Mouse (Mus musculus): ENCODE data around the gene Irx5. TPM values are rescaled to one million over a fixed set of nuclear protein-coding genes. Genes with fewer than 3 reads are reported as not detected.

Gene Irx5
- total RNA-seq (2014; rRNA removed) (0.92 and 2.7 TPM in 2 replicates), polyA plus RNA-seq (2015; fragmentation: Nextera tagmentation; extraction: Ambion mirVana) (0.64 and 1.6 TPM in 2 replicates)

DNA sequence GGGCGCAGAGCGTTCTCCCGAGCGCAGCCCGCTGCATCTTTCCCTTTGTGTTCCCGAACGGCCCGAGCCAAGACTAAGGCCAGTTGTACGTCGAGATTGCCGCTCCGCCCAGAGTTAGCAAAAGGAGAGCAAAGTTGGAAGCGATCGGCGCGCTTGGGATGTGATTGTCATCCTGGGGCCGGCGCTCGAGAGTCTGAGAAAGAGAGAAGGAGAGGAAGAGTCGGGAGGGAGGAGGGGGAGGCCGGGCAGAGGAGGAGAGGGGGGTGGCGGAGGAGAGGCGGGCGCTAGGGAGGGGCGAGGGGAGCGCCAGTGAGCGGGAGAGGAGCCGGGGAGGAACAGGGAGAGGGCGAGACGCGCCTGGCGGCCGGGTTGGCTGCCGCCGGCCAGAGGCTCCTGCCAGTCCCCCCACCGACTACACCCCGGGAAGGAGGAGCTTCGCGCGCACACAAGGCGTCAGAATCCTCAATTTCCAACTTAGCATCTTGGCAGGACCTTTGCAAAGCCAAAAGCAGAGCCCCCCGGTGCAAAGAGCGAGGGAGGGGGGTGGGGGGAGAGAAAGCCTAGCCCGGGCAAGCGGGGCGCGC lies at the start of gene Irx5:
TSS of gene Irx5 (plus strand) at position 228 of the 584 bp plus-strand sequence.
- Histone ChIP-seq H3K4me3 (ENCODE audit: low read depth, low read length) (peak within 1 kb of the TSS; percentile 56), H3K4me1 (ENCODE audit: insufficient read depth) (no peaks in the 10 kb centered on the region), H3K36me3 (ENCODE audit: insufficient read depth) (no peaks in the 10 kb centered on the region), H3K9me3 (ENCODE audit: low read length) (no peaks in the 10 kb centered on the region), H3K4me2 (ENCODE audit: low read depth) (peak within 1 kb of the TSS; percentile 87), H3K9ac (no peak within 1 kb of the TSS), H3K27me3 (ENCODE audit: insufficient read depth, low read length) (peaks cover 76% of the 10 kb centered on the region), H3K27ac (ENCODE audit: low read depth, low read length) (no peak within 1 kb of the TSS)
- TF ChIP-seq CTCF (IDR thresholded peaks at IDR 0.05; ENCODE audit: low read depth): no peak
- under 1% methylated on average over 43 of the region's 47 CpGs for WGBS
- peak; percentile 16 for DNase-seq
- ATAC-seq: no peak

DNA sequence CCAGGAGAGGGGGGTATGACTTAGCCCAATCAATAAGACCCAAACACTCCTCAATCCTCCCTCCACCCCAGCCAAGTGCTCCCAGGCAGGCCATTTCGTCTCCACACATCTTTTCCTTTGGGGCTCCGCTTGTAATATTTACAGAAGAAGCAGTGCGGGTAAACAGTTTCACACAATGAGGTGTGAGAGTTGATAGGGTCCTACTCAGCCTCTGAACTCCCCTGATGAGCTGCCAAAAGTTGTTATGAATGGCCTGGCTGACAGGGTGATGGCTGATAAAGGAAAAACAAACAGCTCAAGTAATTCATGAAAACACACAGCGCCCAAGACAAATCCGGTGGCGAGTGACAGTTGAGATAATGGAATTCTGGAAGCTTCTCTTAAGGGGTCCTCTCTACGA lies 45.2 kb upstream of the Irx5 start:
- WGBS: 26% methylated on average over 7 of the region's 7 CpGs

DNA sequence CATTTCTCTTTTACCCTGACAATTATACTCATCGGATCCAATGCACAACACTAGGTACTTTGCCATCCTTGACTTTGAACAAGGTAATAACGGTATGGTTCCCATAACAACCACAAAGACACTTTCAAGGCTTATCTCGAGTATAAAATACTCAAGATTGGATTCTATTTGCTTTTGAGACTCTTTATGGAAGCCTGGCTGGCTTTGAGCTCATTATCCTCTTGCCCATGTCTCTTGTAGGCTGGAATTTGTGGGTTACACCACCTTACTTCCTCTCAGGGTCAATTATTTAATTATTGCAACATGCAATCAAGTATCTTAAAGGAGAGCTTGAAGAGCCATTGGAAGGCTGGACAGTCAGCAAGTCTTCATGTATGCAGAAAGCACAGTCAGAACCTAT lies 43.7 kb upstream of the Irx5 start:
- no peak overlapping the region for H3K27ac ChIP-seq (ENCODE audit: low read depth, low read length)
- H3K4me1 ChIP-seq (ENCODE audit: insufficient read depth): no peaks in the 10 kb centered on the region
- no peak for TF ChIP-seq CTCF (IDR thresholded peaks at IDR 0.05; ENCODE audit: low read depth)
- DNase-seq (no peak), ATAC-seq (no peak)
- no peaks in the 10 kb centered on the region for H3K9me3 ChIP-seq (ENCODE audit: low read length)
- no peaks in the 10 kb centered on the region for H3K27me3 ChIP-seq (ENCODE audit: insufficient read depth, low read length)
- H3K4me2 ChIP-seq (ENCODE audit: low read depth): no peak overlapping the region
- 84% methylated on average over 3 of the region's 3 CpGs for WGBS
- no peaks in the 10 kb centered on the region for H3K36me3 ChIP-seq (ENCODE audit: insufficient read depth)
- H3K9ac ChIP-seq: no peak overlapping the region
- no peak overlapping the region for H3K4me3 ChIP-seq (ENCODE audit: low read depth, low read length)

More for the DNA sequence above, 45.2 kb upstream of the Irx5 start:
- Histone ChIP-seq H3K9ac (no peak overlapping the region), H3K4me1 (ENCODE audit: insufficient read depth) (no peaks in the 10 kb centered on the region), H3K36me3 (ENCODE audit: insufficient read depth) (no peaks in the 10 kb centered on the region), H3K4me3 (ENCODE audit: low read depth, low read length) (no peak overlapping the region), H3K4me2 (ENCODE audit: low read depth) (no peak overlapping the region), H3K9me3 (ENCODE audit: low read length) (no peaks in the 10 kb centered on the region), H3K27me3 (ENCODE audit: insufficient read depth, low read length) (no peaks in the 10 kb centered on the region), H3K27ac (ENCODE audit: low read depth, low read length) (no peak overlapping the region)
- no peak for TF ChIP-seq CTCF (IDR thresholded peaks at IDR 0.05; ENCODE audit: low read depth)
- ATAC-seq (no peak), DNase-seq (no peak)

DNA sequence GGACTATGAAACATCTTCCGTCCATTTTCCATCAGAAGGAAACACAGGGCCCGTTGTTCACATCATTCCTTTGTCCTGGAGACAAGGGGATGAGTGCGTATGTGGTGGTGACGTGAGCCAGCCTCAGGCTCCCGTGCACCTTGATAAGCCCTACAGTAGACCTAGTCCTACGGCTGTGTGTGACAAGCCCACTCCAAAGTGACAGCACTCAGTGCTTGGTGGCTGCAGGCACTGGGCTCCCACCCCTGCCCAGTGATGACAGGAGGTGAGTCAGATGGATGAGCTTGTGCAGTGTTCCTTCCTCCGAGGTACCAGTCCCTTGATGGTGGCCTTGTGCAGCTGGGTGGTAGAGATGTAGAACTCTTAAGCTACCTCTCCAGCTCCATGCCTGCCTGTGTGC lies 33.7 kb upstream of the Irx5 start:
- TF ChIP-seq CTCF (IDR thresholded peaks at IDR 0.05; ENCODE audit: low read depth): no peak
- no peaks in the 10 kb centered on the region for H3K27me3 ChIP-seq (ENCODE audit: insufficient read depth, low read length)

DNA sequence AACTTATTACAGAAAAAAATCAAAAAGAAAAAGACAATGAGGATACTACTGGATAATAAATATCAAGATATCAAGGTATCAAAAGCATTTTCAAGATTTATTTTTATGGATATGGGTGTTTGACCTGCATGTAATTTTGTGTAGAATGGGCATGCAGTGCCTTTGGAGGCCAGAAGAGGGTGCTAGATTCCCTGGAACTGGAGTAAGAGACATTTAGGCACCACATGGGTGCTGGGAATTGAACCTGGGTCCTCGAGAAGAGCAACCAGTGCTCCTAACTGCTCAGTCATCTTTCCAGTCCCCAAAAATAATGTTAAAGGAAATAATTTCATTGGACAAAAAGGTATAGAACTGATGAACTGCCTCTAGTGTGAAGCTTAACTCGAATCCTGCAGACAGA lies 30.2 kb upstream of the Irx5 start:
- no peaks in the 10 kb centered on the region for H3K27me3 ChIP-seq (ENCODE audit: insufficient read depth, low read length)
- no peak for DNase-seq
- no peak overlapping the region for H3K4me2 ChIP-seq (ENCODE audit: low read depth)
- no peaks in the 10 kb centered on the region for H3K9me3 ChIP-seq (ENCODE audit: low read length)
- no peak overlapping the region for H3K9ac ChIP-seq
- TF ChIP-seq CTCF (IDR thresholded peaks at IDR 0.05; ENCODE audit: low read depth): peak; percentile 29
- H3K4me3 ChIP-seq (ENCODE audit: low read depth, low read length): no peak overlapping the region
- no peaks in the 10 kb centered on the region for H3K4me1 ChIP-seq (ENCODE audit: insufficient read depth)
- ATAC-seq: no peak
- H3K36me3 ChIP-seq (ENCODE audit: insufficient read depth): no peaks in the 10 kb centered on the region
- no peak overlapping the region for H3K27ac ChIP-seq (ENCODE audit: low read depth, low read length)
- 97% methylated on average over 2 of the region's 2 CpGs for WGBS

More for the DNA sequence above, 33.7 kb upstream of the Irx5 start:
- no peak overlapping the region for H3K4me3 ChIP-seq (ENCODE audit: low read depth, low read length)
- H3K27ac ChIP-seq (ENCODE audit: low read depth, low read length): no peak overlapping the region
- ATAC-seq (no peak), DNase-seq (no peak)
- no peak overlapping the region for H3K4me2 ChIP-seq (ENCODE audit: low read depth)
- no peak overlapping the region for H3K9ac ChIP-seq
- 91% methylated on average over 7 of the region's 7 CpGs for WGBS
- H3K36me3 ChIP-seq (ENCODE audit: insufficient read depth): no peaks in the 10 kb centered on the region
- H3K4me1 ChIP-seq (ENCODE audit: insufficient read depth): no peaks in the 10 kb centered on the region
- H3K9me3 ChIP-seq (ENCODE audit: low read length): no peaks in the 10 kb centered on the region

DNA sequence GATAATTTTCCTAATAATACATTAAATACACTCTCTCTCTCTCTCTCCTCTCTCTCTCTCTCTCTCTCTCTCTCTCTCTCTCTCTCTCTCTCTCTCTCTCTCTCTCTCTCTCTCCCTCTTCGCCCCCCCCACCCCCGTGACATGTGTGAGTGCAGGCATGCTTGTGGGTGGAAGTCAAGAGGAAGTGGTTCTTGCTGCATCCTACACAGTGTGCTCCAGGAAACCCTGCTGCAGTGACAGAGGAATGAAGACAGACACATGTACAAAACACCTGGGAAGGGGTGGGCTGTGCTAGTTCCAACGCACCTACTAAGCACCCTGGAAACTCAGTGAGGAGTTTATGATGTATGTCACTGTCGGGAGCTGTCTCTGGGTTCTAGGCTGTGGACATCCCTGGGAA lies 28.2 kb upstream of the Irx5 start:
- no peak for TF ChIP-seq CTCF (IDR thresholded peaks at IDR 0.05; ENCODE audit: low read depth)
- Histone ChIP-seq H3K9ac (no peak overlapping the region), H3K9me3 (ENCODE audit: low read length) (no peaks in the 10 kb centered on the region), H3K27ac (ENCODE audit: low read depth, low read length) (no peak overlapping the region), H3K27me3 (ENCODE audit: insufficient read depth, low read length) (0 out of 2 replicates have a peak, but pooled peaks cover 2% of the 10 kb centered on the region), H3K4me1 (ENCODE audit: insufficient read depth) (no peaks in the 10 kb centered on the region), H3K4me2 (ENCODE audit: low read depth) (no peak overlapping the region), H3K36me3 (ENCODE audit: insufficient read depth) (no peaks in the 10 kb centered on the region), H3K4me3 (ENCODE audit: low read depth, low read length) (no peak overlapping the region)
- WGBS: 87% methylated on average over 3 of the region's 4 CpGs
- ATAC-seq: no peak
- no peak for DNase-seq

DNA sequence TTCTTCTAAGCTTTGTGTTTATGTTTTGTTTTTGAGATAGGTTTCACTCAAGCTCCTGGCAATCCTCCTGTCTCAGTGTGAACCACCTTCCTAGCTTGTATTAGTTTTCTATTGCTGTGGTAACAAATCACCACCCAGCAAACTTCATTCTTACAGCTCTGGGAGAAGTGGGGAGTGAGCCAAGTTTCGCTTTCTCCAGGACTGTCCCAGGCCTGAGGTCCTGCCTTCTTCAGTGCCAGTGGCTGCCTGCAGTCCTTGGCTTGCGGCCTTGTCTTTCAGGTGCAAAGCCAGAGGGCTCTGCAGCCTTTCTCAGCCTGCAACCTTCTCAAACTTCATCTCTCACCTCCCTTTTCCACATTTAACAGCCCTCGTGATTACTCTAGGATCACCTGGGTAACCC lies 25.6 kb upstream of the Irx5 start:
- H3K4me2 ChIP-seq (ENCODE audit: low read depth): no peak overlapping the region
- H3K4me1 ChIP-seq (ENCODE audit: insufficient read depth): no peaks in the 10 kb centered on the region
- H3K9me3 ChIP-seq (ENCODE audit: low read length): no peaks in the 10 kb centered on the region
- no peak overlapping the region for H3K4me3 ChIP-seq (ENCODE audit: low read depth, low read length)
- no peak for TF ChIP-seq CTCF (IDR thresholded peaks at IDR 0.05; ENCODE audit: low read depth)
- H3K27ac ChIP-seq (ENCODE audit: low read depth, low read length): no peak overlapping the region
- H3K36me3 ChIP-seq (ENCODE audit: insufficient read depth): no peaks in the 10 kb centered on the region
- H3K9ac ChIP-seq: no peak overlapping the region
- no peak for DNase-seq
- ATAC-seq: no peak
- WGBS: 72% methylated on average over 3 of the region's 3 CpGs
- peaks cover 2% of the 10 kb centered on the region; the same call in 1 of the 2 replicates for H3K27me3 ChIP-seq (ENCODE audit: insufficient read depth, low read length)

Data from forebrain, postnatal 0 days (tissue).